Mouse (Mus musculus): ENCODE measurements around the gene Cyp2f2. TPM values are rescaled to one million over a fixed set of nuclear protein-coding genes. Genes with fewer than 3 reads are reported as not detected.

Gene Cyp2f2
- under 1 TPM; 0.60 to 0.93 TPM for total RNA-seq (2021)
- 0.94 and 220 TPM in 2 replicates for polyA plus RNA-seq (2012; rRNA removed)
- long read RNA-seq, partial matches to known transcripts = 0 of 1 reads
- long read RNA-seq, other reads (novel, unspliced or antisense) = 0 of 1 reads

DNA sequence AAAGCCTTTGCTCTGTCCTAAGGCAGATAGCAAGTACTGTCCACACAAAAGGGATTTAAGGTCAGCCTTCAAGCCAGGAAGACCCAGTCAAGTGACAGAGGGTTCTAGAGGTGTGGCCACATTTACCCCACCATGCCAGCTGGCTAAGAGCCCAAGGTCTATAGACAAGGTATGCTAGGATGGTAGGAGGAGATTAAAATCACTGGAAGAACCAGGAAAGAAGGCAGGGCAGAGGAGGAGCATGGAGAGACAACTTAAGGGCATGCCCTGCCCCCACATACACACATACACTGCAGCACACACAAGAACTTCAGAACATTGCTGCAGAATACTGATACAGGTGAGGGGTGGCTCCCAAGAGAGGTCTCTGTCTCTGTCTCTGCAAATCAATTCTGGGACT is at the start of gene Cyp2f2:
Gene Cyp2f2, plus strand, starts transcription at position 234 of the 400 bp plus-strand sequence.
- DNase-seq = no peak
- no peaks in the 10 kb centered on the region for H3K79me2 ChIP-seq (replicated peaks; ENCODE audit: control insufficient read depth, insufficient read depth, low read length)
- H3K36me3 ChIP-seq (ENCODE audit: control insufficient read depth, insufficient read depth, low read length) = no peaks in the 10 kb centered on the region
- intact Hi-C loops (cut with DNase I) = loop anchor here (10.0 kb wide), 1 partner anchor 345 kb away; no protein-coding TSS in a partner anchor
- no peak within 1 kb of the TSS for H3K9ac ChIP-seq (ENCODE audit: low read depth, low read length)
- no peak for TF ChIP-seq EP300 (IDR thresholded peaks at IDR 0.05; ENCODE audit: insufficient read depth, low read depth, low read length)
- TF ChIP-seq CTCF (IDR thresholded peaks at IDR 0.05) = no peak
- TF ChIP-seq POLR2A (IDR thresholded peaks at IDR 0.05; ENCODE audit: insufficient read depth, low read depth, low read length) = no peak
- H3K27me3 ChIP-seq (ENCODE audit: control insufficient read depth, insufficient read depth, low read length) = 0 out of 2 replicates have a peak, but pooled peaks cover 2% of the 10 kb centered on the region
- H3K4me3 ChIP-seq = no peak within 1 kb of the TSS
- no peaks in the 10 kb centered on the region for H3K4me1 ChIP-seq (ENCODE audit: control insufficient read depth, insufficient read depth, low read length)
- H3K27ac ChIP-seq = no peak within 1 kb of the TSS

DNA sequence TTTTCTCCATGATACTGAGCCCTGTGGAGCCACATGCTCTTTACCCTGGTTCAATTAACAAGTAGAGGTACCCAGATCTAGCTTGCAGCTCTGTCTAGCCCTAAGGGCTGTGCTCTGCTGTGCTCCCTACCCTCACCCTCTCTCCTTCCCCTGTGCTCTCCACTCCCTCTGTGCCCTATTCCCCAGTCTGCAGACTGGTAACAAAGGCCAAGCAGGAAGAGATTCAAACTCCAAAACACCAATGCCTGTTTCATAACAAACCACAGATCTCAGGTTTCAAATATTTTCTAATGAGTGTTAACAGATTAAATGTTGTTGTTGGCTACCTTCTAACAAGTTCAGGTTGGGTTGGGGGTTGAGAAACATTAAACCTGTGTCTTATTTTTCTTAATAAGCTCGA is 41.1 kb upstream of the Cyp2f2 start:
- DNase-seq = no peak
- TF ChIP-seq POLR2A (IDR thresholded peaks at IDR 0.05; ENCODE audit: insufficient read depth, low read depth, low read length) (no peak), CTCF (IDR thresholded peaks at IDR 0.05) (no peak), EP300 (IDR thresholded peaks at IDR 0.05; ENCODE audit: insufficient read depth, low read depth, low read length) (no peak)
- H3K4me1 ChIP-seq (ENCODE audit: control insufficient read depth, insufficient read depth, low read length) = no peaks in the 10 kb centered on the region
- no peaks in the 10 kb centered on the region for H3K36me3 ChIP-seq (ENCODE audit: control insufficient read depth, insufficient read depth, low read length)
- WGBS = 48% methylated on average over 1 of the region's 1 CpGs
- H3K27ac ChIP-seq = no peak overlapping the region
- intact Hi-C loops (cut with DNase I) = no loop called here
- H3K79me2 ChIP-seq (replicated peaks; ENCODE audit: control insufficient read depth, insufficient read depth, low read length) = no peaks in the 10 kb centered on the region
- no peaks in the 10 kb centered on the region for H3K27me3 ChIP-seq (ENCODE audit: control insufficient read depth, insufficient read depth, low read length)
- H3K9ac ChIP-seq (ENCODE audit: low read depth, low read length) = no peak overlapping the region
- no peak overlapping the region for H3K4me3 ChIP-seq

DNA sequence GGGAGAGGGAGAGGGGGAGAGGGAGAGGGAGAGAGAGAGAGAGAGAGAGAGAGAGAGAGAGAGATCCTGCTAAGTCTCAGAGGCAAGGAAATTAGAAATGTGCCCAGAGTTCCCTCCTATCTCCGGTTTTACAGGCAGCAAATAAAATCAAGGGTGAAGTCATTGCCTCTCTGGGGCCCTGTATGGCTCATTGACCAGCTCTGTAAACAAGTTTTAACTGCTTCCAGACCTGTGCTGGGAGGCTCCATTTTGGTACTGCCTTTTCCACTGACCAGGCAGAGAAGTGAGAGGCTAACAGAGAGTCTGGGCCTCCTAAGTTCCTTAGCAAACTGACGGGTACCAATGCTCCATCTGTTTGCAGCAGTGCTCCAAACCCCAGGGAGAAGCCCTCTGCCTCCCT is 38.1 kb upstream of the Cyp2f2 start:
- intact Hi-C loops (cut with DNase I) = no loop called here
- Histone ChIP-seq H3K79me2 (replicated peaks; ENCODE audit: control insufficient read depth, insufficient read depth, low read length) (no peaks in the 10 kb centered on the region), H3K36me3 (ENCODE audit: control insufficient read depth, insufficient read depth, low read length) (no peaks in the 10 kb centered on the region), H3K27ac (no peak overlapping the region), H3K9ac (ENCODE audit: low read depth, low read length) (no peak overlapping the region), H3K27me3 (ENCODE audit: control insufficient read depth, insufficient read depth, low read length) (no peaks in the 10 kb centered on the region), H3K4me1 (ENCODE audit: control insufficient read depth, insufficient read depth, low read length) (no peaks in the 10 kb centered on the region), H3K4me3 (no peak overlapping the region)
- 65% methylated on average over 2 of the region's 2 CpGs for WGBS
- TF ChIP-seq EP300 (IDR thresholded peaks at IDR 0.05; ENCODE audit: insufficient read depth, low read depth, low read length) (no peak), CTCF (IDR thresholded peaks at IDR 0.05) (no peak), POLR2A (IDR thresholded peaks at IDR 0.05; ENCODE audit: insufficient read depth, low read depth, low read length) (no peak)
- no peak for DNase-seq

DNA sequence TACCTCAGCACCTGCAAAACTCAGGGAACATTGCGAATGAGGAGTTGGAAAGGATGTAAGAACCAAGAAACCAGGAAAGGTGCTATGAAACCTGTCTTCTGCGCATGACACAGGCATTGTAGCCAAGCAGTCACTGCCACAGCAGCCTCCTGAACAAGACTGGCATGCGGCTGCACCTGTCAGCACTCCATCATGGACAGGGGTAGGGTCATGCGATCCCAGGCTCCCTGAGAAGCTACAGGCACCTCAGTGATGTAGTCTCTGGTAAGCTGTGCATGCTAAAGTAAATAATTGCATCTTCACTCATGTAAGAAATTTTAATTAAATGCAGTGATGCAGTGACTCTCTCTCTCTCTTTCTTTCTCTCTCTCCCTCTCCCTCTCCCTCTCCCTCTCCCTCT is 28.7 kb upstream of the Cyp2f2 start:
- intact Hi-C loops (cut with DNase I) = no loop called here
- no peak overlapping the region for H3K4me3 ChIP-seq

DNA sequence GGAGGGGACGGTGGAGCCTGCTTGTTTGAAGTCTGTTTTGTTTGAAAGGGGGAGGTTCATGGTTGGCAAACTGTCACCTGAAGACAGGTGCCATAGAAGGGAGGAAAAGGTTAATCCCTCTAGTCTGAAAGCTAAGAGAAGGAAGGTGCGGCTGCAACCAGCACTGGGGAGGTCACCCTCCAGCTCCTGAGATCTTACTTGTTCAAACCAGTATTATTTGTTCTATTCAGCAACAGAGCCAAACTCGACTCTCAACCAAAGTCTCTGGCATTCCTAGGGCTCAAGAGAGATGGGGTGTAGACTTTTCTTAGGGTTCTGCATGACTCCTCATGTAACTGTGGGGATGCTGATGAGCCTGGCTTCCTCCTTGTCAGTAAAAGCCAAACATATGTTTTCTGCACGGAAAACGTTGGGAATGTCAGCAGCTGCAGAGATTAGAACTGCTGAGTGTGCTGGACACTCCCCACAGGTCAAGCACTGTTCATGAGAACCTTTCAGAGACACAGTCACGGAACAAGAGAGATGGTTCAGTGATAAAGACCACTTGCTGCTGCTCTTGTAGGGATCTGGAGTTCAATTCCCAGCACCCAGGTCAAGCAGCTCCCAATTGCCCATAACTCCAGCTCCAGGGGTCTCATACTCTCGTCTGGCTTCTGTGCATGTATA is 27.5 kb upstream of the Cyp2f2 start:
- Histone ChIP-seq H3K9ac (ENCODE audit: low read depth, low read length) (no peak overlapping the region), H3K27ac (no peak overlapping the region), H3K4me1 (ENCODE audit: control insufficient read depth, insufficient read depth, low read length) (no peaks in the 10 kb centered on the region), H3K79me2 (replicated peaks; ENCODE audit: control insufficient read depth, insufficient read depth, low read length) (no peaks in the 10 kb centered on the region), H3K36me3 (ENCODE audit: control insufficient read depth, insufficient read depth, low read length) (no peaks in the 10 kb centered on the region), H3K4me3 (no peak overlapping the region), H3K27me3 (ENCODE audit: control insufficient read depth, insufficient read depth, low read length) (no peaks in the 10 kb centered on the region)
- TF ChIP-seq POLR2A (IDR thresholded peaks at IDR 0.05; ENCODE audit: insufficient read depth, low read depth, low read length) (no peak), EP300 (IDR thresholded peaks at IDR 0.05; ENCODE audit: insufficient read depth, low read depth, low read length) (no peak), CTCF (IDR thresholded peaks at IDR 0.05) (no peak)
- no peak for DNase-seq
- intact Hi-C loops (cut with DNase I) = no loop called here
- WGBS = 47% methylated on average over 7 of the region's 7 CpGs

More for the DNA sequence above, 28.7 kb upstream of the Cyp2f2 start:
- Histone ChIP-seq H3K27ac (no peak overlapping the region), H3K27me3 (ENCODE audit: control insufficient read depth, insufficient read depth, low read length) (no peaks in the 10 kb centered on the region), H3K4me1 (ENCODE audit: control insufficient read depth, insufficient read depth, low read length) (no peaks in the 10 kb centered on the region), H3K79me2 (replicated peaks; ENCODE audit: control insufficient read depth, insufficient read depth, low read length) (no peaks in the 10 kb centered on the region), H3K9ac (ENCODE audit: low read depth, low read length) (no peak overlapping the region), H3K36me3 (ENCODE audit: control insufficient read depth, insufficient read depth, low read length) (no peaks in the 10 kb centered on the region)
- WGBS = 69% methylated on average over 4 of the region's 4 CpGs
- TF ChIP-seq CTCF (IDR thresholded peaks at IDR 0.05) (no peak), EP300 (IDR thresholded peaks at IDR 0.05; ENCODE audit: insufficient read depth, low read depth, low read length) (no peak), POLR2A (IDR thresholded peaks at IDR 0.05; ENCODE audit: insufficient read depth, low read depth, low read length) (no peak)
- DNase-seq = no peak

DNA sequence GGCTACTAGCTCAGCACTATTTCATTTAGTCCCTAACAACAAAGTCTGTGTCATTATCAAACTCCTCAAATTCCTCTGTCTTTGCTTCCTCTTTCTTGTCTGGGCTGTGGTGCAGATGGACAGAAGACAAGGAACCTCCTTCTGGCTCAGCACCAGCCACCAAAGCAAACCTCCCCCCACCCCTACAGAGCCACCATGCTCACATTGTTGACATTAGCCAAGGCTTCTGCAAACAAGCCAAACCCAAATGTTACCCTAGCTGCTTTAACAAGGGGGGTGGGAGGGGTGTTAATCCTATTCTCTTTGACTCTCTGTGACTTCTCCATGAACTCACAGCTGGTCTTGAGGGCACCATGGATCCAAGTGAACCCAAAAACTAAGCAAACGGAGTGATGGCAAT is 26.8 kb upstream of the Cyp2f2 start:
- Histone ChIP-seq H3K27me3 (ENCODE audit: control insufficient read depth, insufficient read depth, low read length) (no peaks in the 10 kb centered on the region), H3K36me3 (ENCODE audit: control insufficient read depth, insufficient read depth, low read length) (no peaks in the 10 kb centered on the region), H3K27ac (no peak overlapping the region), H3K9ac (ENCODE audit: low read depth, low read length) (no peak overlapping the region), H3K4me3 (no peak overlapping the region), H3K4me1 (ENCODE audit: control insufficient read depth, insufficient read depth, low read length) (no peaks in the 10 kb centered on the region), H3K79me2 (replicated peaks; ENCODE audit: control insufficient read depth, insufficient read depth, low read length) (no peaks in the 10 kb centered on the region)
- TF ChIP-seq CTCF (IDR thresholded peaks at IDR 0.05) (no peak), POLR2A (IDR thresholded peaks at IDR 0.05; ENCODE audit: insufficient read depth, low read depth, low read length) (no peak), EP300 (IDR thresholded peaks at IDR 0.05; ENCODE audit: insufficient read depth, low read depth, low read length) (no peak)
- DNase-seq = no peak
- WGBS = 21% methylated on average over 1 of the region's 1 CpGs
- intact Hi-C loops (cut with DNase I) = no loop called here

Data from heart, adult 2 months (tissue).